7 mouse cellular contexts compared by ENCODE assay signal in the genomic region with DNA sequence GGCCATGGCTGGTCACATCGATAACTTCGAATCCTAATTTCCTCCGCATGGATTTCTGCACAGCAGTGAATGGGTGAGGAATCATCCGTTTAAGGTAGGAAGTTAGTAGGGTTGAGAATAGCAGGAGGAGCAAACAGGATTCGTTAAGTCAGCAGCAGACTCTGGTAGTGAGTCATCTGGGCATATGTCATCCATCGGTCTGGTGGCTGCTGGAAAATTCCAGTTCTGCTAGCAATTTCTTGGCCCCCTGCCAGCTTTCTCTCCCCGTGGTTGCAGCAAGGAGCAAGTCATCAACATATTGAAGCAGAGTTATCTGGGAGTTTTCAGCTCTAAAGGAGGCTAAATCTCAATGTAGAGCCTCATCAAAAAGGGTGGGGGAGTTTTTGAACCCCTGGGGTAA.
DNase-seq lines count a peak whose midpoint lies in the region; TF ChIP-seq lines count a peak whose summit lies in the region.
"Not testable (repeated sequence)": the region's sequence is repeated elsewhere in the genome, so short reads cannot be mapped to it uniquely, and the experiment has no call there.

No protein-coding gene starts in this region.

- DNase-seq in adrenal gland, adult 18-20 months (ENCODE audit: low spot score in 2 of 2), result peak; percentile 30 to 54
- DNase-seq in adrenal gland, postnatal 25 days, result peak; percentile 65
- peak; percentile 3 for DNase-seq in gonadal fat pad, adult 2 months (ENCODE audit: low read depth)
- peak; percentile 3 to 38 for DNase-seq in kidney, postnatal 4 days
- peak; percentile 34 for DNase-seq in layer of hippocampus, adult 9-11 months
- DNase-seq in liver, adult 2 months (ENCODE audit: extremely low read depth, low read depth, low spot score), result peak; percentile 12
- peak; percentile 3 for DNase-seq in yolk sac, embryonic 10.5 days (ENCODE audit: low spot score)

- not testable (repeated sequence) for H3K36me3 ChIP-seq in liver, adult 2 months (ENCODE audit: control insufficient read depth, insufficient read depth, low read length)

- H3K79me2 ChIP-seq in liver, adult 2 months (ENCODE audit: control insufficient read depth, insufficient read depth, low read length), result not testable (repeated sequence)

- not testable (repeated sequence) for H3K27me3 ChIP-seq in liver, adult 2 months (ENCODE audit: control insufficient read depth, insufficient read depth, low read length)

- not testable (repeated sequence) for H3K4me3 ChIP-seq in liver, adult 2 months (ENCODE audit: insufficient read depth, low read depth, low read length)

- WGBS in liver, adult 2 months, result 67% methylated on average over 7 of the region's 7 CpGs

- H3K9ac ChIP-seq in liver, adult 2 months (ENCODE audit: low read depth, low read length), result not testable (repeated sequence)

- not testable (repeated sequence) for H3K4me1 ChIP-seq in liver, adult 2 months (ENCODE audit: control insufficient read depth, insufficient read depth, low read length)

- not testable (repeated sequence) for H3K27ac ChIP-seq in liver, adult 2 months (replicated peaks; ENCODE audit: insufficient read depth, low read depth, low read length)

- not testable (repeated sequence) for TF ChIP-seq POLR2A in liver, adult 2 months (IDR thresholded peaks at IDR 0.05; ENCODE audit: extremely low read depth, insufficient read depth, low read length)

- not testable (repeated sequence) for TF ChIP-seq CTCF in liver, adult 2 months (IDR thresholded peaks at IDR 0.05; ENCODE audit: low read depth, low read length)

Comparison
In these comparisons a context has a peak if more than half of its experiments do, and no peak if none do; other contexts are left out.
1. DNase-seq: peak in every context shown above with its lines; median percentile 65 in adrenal gland, postnatal 25 days; 42 in adrenal gland, adult 18-20 months; 34 in layer of hippocampus, adult 9-11 months; 20 in kidney, postnatal 4 days; 12 in liver, adult 2 months; 3 in gonadal fat pad, adult 2 months; 3 in yolk sac, embryonic 10.5 days.